Mouse (Mus musculus): ENCODE measurements at regions not wholly inside any gene's neighbourhood (a gene's known extent, or its start where the extent isn't known, plus 50 kb on each side); places are given as distances from the start of the nearest gene placed in this dataset.

DNA sequence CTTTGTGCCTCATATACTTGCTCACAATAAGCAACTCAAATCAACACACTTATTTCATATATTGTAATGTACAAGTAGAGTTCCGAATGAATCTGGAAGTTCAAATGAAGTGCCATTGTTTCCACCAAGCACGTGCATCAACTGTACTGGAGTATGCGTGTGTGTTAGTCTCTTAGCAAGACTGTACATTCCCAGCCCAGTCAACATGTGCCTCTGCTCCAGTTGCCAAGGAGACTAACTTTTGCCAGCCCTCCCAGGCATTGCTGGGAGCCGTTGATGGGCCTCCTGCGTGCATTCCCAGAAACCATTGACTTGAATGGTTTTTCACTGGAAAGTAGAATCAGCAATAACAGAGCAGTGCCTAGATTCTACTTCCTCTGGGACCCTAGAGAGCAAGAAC, 110.7 kb upstream of the Stac start:
- H3K4me1 ChIP-seq (ENCODE audit: control insufficient read depth in 1 of 2, insufficient read depth in 2 of 2, low read length in 2 of 2) = no peaks in the 10 kb centered on the region
- H3K79me2 ChIP-seq (ENCODE audit: control insufficient read depth, insufficient read depth, low read length, poor library complexity) = no peaks in the 10 kb centered on the region
- DNase-seq (ENCODE audit: low read depth, low spot score) = no peak
- TF ChIP-seq MAX (IDR thresholded peaks at IDR 0.05; ENCODE audit: low read length) = no peak
- no peak for TF ChIP-seq CHD2 (IDR thresholded peaks at IDR 0.05; ENCODE audit: low read length)
- TF ChIP-seq TAL1 (IDR thresholded peaks at IDR 0.05; ENCODE audit: low read length) = no peak
- TF ChIP-seq ELF1 (IDR thresholded peaks at IDR 0.05; ENCODE audit: low read depth, low read length) = no peak
- TF ChIP-seq NRF1 (IDR thresholded peaks at IDR 0.05; ENCODE audit: insufficient read depth, low read depth, low read length, poor library complexity, severe bottlenecking) = no peak
- TF ChIP-seq ZKSCAN1 (IDR thresholded peaks at IDR 0.05; ENCODE audit: low read depth, low read length) = no peak
- no peak for TF ChIP-seq KAT2A (conservative IDR thresholded peaks at IDR 0.05; ENCODE audit: low read depth, low read length)
- no peak for TF ChIP-seq USF1 (IDR thresholded peaks at IDR 0.05; ENCODE audit: low read depth, low read length)
- no peak for TF ChIP-seq GABPA (IDR thresholded peaks at IDR 0.05; ENCODE audit: low read depth, low read length)
- H3K27me3 ChIP-seq (ENCODE audit: control insufficient read depth in 1 of 2, insufficient read depth in 2 of 2, low read length in 2 of 2) = no peaks in the 10 kb centered on the region
- no peak overlapping the region for H3K27ac ChIP-seq (ENCODE audit: control insufficient read depth, low read depth, low read length)
- H3K9ac ChIP-seq (ENCODE audit: control insufficient read depth, low read depth, low read length, poor library complexity, severe bottlenecking) = no peak overlapping the region
- H3K9me3 ChIP-seq (replicated peaks; ENCODE audit: insufficient read depth, low read length) = no peaks in the 10 kb centered on the region
- H3K36me3 ChIP-seq (ENCODE audit: control insufficient read depth in 1 of 2, insufficient read depth in 2 of 2, low read length in 2 of 2) = no peaks in the 10 kb centered on the region
- H3K4me3 ChIP-seq (ENCODE audit: control insufficient read depth in 1 of 2, insufficient read depth in 1 of 2, low read depth in 2 of 2, low read length in 2 of 2) = no peak overlapping the region

DNA sequence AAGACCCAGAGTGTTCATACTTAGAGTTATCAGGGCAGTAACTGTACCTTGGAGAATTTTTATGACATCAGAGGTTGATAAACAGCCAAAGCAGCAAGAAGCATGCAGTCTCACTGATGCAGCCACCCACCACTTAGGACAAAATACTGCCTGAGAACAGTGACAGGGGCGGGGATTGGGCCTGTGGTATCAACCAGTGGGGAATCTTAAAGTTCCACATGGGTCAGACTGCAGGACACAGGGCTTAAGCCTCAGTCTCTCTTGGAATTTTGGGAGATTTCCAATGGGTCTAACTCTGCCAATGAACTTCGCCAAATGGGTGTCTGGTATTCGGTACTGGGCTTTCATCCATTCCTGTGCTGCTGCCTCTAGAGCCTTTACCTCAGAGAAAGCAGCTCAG, 88.8 kb upstream of the Stac start:
- H3K27me3 ChIP-seq (ENCODE audit: control insufficient read depth in 1 of 2, insufficient read depth in 2 of 2, low read length in 2 of 2) = no peaks in the 10 kb centered on the region
- TF ChIP-seq MAX (IDR thresholded peaks at IDR 0.05; ENCODE audit: low read length) (no peak), MXI1 (IDR thresholded peaks at IDR 0.05; ENCODE audit: low read depth, low read length) (no peak), NRF1 (IDR thresholded peaks at IDR 0.05; ENCODE audit: insufficient read depth, low read depth, low read length, poor library complexity, severe bottlenecking) (no peak), MYB (IDR thresholded peaks at IDR 0.05; ENCODE audit: low read depth, low read length) (no peak), EP300 (IDR thresholded peaks at IDR 0.05; ENCODE audit: low read depth in 1 of 2, low read length in 2 of 2) (no peak), E2F4 (IDR thresholded peaks at IDR 0.05; ENCODE audit: borderline replicate concordance, low read depth, low read length) (no peak), MEF2A (IDR thresholded peaks at IDR 0.05; ENCODE audit: extremely low read depth, insufficient replicate concordance, low read depth, low read length, poor library complexity, severe bottlenecking) (no peak), POLR2AphosphoS2 (IDR thresholded peaks at IDR 0.05; ENCODE audit: low read length) (no peak), RCOR1 (IDR thresholded peaks at IDR 0.05; ENCODE audit: low read depth, low read length) (no peak), HCFC1 (IDR thresholded peaks at IDR 0.05; ENCODE audit: low read depth, low read length) (no peak), USF2 (IDR thresholded peaks at IDR 0.05; ENCODE audit: borderline replicate concordance in 1 of 2, insufficient read depth in 1 of 2, low read depth in 1 of 2, low read length in 2 of 2) (no peak), CTCF (IDR thresholded peaks at IDR 0.05 in 2 of 3, conservative IDR thresholded peaks at IDR 0.05 in 1 of 3; ENCODE audit: control insufficient read depth in 1 of 3, insufficient read depth in 1 of 3, low read depth in 2 of 3, low read length in 3 of 3, poor library complexity in 1 of 3, severe bottlenecking in 1 of 3) (no peak), TAL1 (IDR thresholded peaks at IDR 0.05; ENCODE audit: low read length) (no peak), TCF12 (IDR thresholded peaks at IDR 0.05; ENCODE audit: low read depth, low read length) (no peak), GATA1 (IDR thresholded peaks at IDR 0.05; ENCODE audit: low read depth, low read length) (no peak), SIN3A (IDR thresholded peaks at IDR 0.05; ENCODE audit: low read length) (no peak), UBTF (IDR thresholded peaks at IDR 0.05; ENCODE audit: borderline replicate concordance, insufficient read depth, low read depth, low read length) (no peak)
- no peak overlapping the region for H3K27ac ChIP-seq (ENCODE audit: control insufficient read depth, low read depth, low read length)
- no peaks in the 10 kb centered on the region for H3K4me1 ChIP-seq (ENCODE audit: control insufficient read depth in 1 of 2, insufficient read depth in 2 of 2, low read length in 2 of 2)
- H3K36me3 ChIP-seq (ENCODE audit: control insufficient read depth in 1 of 2, insufficient read depth in 2 of 2, low read length in 2 of 2) = no peaks in the 10 kb centered on the region
- H3K9me3 ChIP-seq (replicated peaks; ENCODE audit: insufficient read depth, low read length) = no peaks in the 10 kb centered on the region
- no peak for DNase-seq (ENCODE audit: low read depth, low spot score)
- no peak overlapping the region for H3K9ac ChIP-seq (ENCODE audit: control insufficient read depth, low read depth, low read length, poor library complexity, severe bottlenecking)
- H3K4me3 ChIP-seq (ENCODE audit: control insufficient read depth in 1 of 2, insufficient read depth in 1 of 2, low read depth in 2 of 2, low read length in 2 of 2) = no peak overlapping the region
- H3K79me2 ChIP-seq (ENCODE audit: control insufficient read depth, insufficient read depth, low read length, poor library complexity) = no peaks in the 10 kb centered on the region

All from MEL (cell line).